Mouse (Mus musculus): ENCODE measurements around the gene Zfp593. TPM values are rescaled to one million over a fixed set of nuclear protein-coding genes. Genes with fewer than 3 reads are reported as not detected.

Gene Zfp593
- polyA plus RNA-seq, 1 experiment from 2014 or later = 15.7 TPM

DNA sequence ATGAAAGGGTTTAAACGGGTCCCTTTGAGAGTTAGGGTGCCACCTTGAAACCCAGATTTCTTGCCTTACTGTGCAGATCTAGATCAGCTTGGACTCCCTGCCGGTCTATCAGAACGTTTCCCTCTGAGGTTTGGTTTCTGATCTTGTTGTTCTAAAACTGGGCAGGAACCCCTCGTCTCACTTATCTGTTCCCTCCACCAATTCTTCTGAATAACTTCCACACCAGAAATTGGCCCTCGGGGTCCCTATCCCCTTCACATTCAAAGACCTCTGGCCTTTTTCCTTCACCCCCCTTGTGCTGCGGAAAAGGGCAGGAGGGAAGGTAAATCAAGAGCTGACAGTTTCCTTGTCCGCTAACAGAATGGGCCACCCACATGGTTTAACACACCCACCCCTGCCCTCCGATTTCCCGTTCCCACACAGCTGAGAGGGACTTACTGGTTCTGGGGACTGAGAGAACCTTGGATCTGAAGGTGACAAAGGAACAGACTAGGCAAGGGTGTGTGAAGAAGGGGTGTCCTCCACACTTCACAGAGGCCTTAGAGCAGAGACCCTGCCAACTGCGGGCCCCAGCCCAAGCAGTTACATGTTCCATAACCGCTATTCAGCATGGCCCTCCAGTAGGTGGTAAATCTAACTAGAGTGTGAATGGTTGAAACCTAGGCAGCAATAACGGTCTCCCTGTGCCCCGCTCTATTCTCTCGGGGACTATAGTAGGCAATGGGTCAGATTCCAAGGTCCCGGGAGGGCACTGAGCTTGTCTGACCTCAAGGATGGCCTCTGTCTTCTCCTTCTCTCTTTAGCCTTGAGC is 7.7 kb upstream of the Zfp593 start:
- Histone ChIP-seq H3K4me1 (ENCODE audit: control insufficient read depth, insufficient read depth, low read length) (peaks cover 34% of the 10 kb centered on the region), H3K36me3 (ENCODE audit: control insufficient read depth, insufficient read depth, low read length) (no peaks in the 10 kb centered on the region), H3K4me2 (ENCODE audit: low read depth, low read length) (peak overlapping the region; percentile 93), H3K4me3 (ENCODE audit: low read depth, low read length) (peak overlapping the region; percentile 54), H3K9me3 (ENCODE audit: control insufficient read depth, low read length) (no peaks in the 10 kb centered on the region), H3K9ac (ENCODE audit: low read depth, low read length) (peak overlapping the region; percentile 43; the same call in 1 of the 2 replicates), H3K27me3 (replicated peaks; ENCODE audit: control insufficient read depth, insufficient read depth, low read length) (peaks cover 75% of the 10 kb centered on the region), H3K27ac (replicated peaks; ENCODE audit: low read depth, low read length) (no peak overlapping the region)
- DNase-seq (ENCODE audit: low spot score) = no peak
- 15% methylated on average over 15 of the region's 15 CpGs for WGBS
- ATAC-seq (ENCODE audit: low read depth) = no peak

DNA sequence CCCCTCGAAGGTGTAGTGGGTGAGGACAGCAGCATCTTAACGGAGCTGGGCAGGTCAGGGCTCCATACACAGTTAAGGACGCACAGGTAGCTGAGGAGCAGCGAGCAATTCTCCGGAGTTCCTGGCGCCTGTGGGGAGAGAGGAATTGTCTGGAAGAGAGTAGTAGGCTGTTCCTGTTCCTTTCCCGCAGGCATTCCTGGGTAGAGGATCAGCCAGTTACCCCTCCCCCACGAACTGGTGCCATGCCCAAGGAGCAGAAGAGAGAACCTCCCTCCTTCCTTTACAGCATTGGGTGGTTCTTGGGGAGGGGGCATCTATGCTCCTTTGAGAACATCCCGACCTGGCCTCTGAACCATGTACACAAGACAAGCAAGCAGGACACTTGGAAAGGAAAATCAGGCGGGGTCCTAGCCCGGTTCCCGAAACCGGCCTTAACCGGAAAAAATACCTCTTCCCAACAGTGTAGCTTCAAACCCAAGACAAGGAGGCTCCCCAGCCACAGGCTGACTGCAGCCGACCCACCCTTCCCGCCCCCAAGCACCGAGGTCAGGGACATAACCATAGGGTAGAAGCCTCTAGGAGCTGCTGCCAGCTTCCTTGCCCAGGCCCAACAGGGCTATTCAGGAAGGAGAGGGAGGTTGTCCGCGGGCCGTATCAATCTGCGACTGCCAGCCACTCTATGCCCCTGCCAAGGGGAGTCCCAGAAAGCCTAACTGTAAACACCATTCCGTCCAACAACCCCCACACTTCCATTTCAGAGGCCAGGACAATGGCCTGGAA is 6.9 kb upstream of the Zfp593 start:
- 9% methylated on average over 20 of the region's 22 CpGs for WGBS
- no peaks in the 10 kb centered on the region for H3K9me3 ChIP-seq (ENCODE audit: control insufficient read depth, low read length)
- H3K27me3 ChIP-seq (replicated peaks; ENCODE audit: control insufficient read depth, insufficient read depth, low read length) = peaks cover 82% of the 10 kb centered on the region
- ATAC-seq (ENCODE audit: low read depth) (no peak), DNase-seq (ENCODE audit: low spot score) (no peak)
- H3K4me1 ChIP-seq (ENCODE audit: control insufficient read depth, insufficient read depth, low read length) = peaks cover 33% of the 10 kb centered on the region
- 0 out of 2 replicates have a peak overlapping the region, but pooled peaks have one; percentile 65 for H3K9ac ChIP-seq (ENCODE audit: low read depth, low read length)
- no peaks in the 10 kb centered on the region for H3K36me3 ChIP-seq (ENCODE audit: control insufficient read depth, insufficient read depth, low read length)
- H3K4me2 ChIP-seq (ENCODE audit: low read depth, low read length) = peak overlapping the region; percentile 93
- H3K4me3 ChIP-seq (ENCODE audit: low read depth, low read length) = peak overlapping the region; percentile 54
- H3K27ac ChIP-seq (replicated peaks; ENCODE audit: low read depth, low read length) = no peak overlapping the region

DNA sequence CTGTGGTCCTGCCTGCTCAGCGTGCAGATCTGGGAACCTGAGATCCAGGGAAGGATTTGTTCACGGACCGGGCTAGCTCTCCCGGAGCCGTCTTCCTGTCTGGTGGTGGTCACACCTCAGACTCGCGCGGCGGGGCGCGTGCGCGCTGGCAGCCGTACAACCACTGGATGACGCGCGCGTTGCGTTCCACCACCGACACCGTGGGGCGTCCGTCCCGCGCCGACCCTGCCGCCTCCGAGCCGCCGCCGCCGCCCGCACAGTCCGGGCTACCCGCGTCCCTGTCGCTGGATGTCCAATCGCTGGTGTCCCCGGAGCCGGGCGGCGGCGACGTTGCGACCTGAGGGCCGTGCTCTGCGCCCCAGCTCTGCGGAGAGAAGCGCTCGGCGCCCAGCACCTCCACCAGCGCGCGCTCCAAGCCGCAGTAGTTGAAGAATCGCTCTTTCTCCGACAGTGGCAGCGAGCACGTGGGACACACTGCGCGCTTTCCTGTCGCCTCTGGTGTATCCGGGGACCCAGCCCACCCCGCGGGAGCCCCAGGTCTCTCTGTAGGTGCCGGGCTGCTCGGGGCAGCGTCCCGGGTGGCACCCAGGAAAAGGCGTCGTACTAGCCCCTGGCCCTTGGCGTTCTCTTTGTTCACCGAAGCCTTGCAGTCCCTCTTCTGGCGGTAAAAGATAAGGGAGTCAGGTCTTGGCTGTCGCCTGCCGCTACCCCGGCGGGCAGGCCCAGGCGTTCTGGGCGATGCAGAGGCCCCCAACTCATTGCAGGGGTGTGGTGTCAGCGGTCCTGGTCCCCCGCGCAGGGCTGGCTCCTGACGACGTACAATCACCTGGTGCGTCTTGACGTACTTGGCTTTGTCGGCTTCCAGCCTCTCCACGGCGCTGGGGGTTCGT is 6.1 kb upstream of the Zfp593 start:
- Histone ChIP-seq H3K9me3 (ENCODE audit: control insufficient read depth, low read length) (no peaks in the 10 kb centered on the region), H3K27ac (replicated peaks; ENCODE audit: low read depth, low read length) (no peak overlapping the region), H3K27me3 (replicated peaks; ENCODE audit: control insufficient read depth, insufficient read depth, low read length) (peaks cover 89% of the 10 kb centered on the region), H3K9ac (ENCODE audit: low read depth, low read length) (peak overlapping the region; percentile 65), H3K36me3 (ENCODE audit: control insufficient read depth, insufficient read depth, low read length) (no peaks in the 10 kb centered on the region), H3K4me1 (ENCODE audit: control insufficient read depth, insufficient read depth, low read length) (peaks cover 33% of the 10 kb centered on the region), H3K4me2 (ENCODE audit: low read depth, low read length) (peak overlapping the region; percentile 93), H3K4me3 (ENCODE audit: low read depth, low read length) (peak overlapping the region; percentile 54)
- WGBS = 1% methylated on average over 58 of the region's 91 CpGs
- 0 out of 2 replicates have a peak, but pooled peaks have one; percentile 11 for ATAC-seq (ENCODE audit: low read depth)
- DNase-seq (ENCODE audit: low spot score) = no peak

DNA sequence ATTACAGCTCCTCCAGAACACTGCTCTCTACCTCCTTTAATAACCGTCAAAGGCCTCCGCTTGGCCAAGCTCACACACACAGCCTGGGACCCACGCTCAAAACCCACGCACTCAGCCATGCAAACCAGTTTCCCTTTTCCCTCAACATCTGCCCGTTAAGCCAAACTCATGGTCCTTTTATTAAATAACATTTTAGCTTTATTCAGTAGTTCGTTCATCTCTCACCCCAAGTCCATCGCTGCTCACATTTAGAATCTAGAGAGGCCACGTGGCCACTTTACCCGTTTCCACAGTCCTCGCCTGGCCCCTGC is 5.5 kb upstream of the Zfp593 start:
- H3K4me1 ChIP-seq (ENCODE audit: control insufficient read depth, insufficient read depth, low read length) = peaks cover 34% of the 10 kb centered on the region
- 10% methylated on average over 10 of the region's 10 CpGs for WGBS

DNA sequence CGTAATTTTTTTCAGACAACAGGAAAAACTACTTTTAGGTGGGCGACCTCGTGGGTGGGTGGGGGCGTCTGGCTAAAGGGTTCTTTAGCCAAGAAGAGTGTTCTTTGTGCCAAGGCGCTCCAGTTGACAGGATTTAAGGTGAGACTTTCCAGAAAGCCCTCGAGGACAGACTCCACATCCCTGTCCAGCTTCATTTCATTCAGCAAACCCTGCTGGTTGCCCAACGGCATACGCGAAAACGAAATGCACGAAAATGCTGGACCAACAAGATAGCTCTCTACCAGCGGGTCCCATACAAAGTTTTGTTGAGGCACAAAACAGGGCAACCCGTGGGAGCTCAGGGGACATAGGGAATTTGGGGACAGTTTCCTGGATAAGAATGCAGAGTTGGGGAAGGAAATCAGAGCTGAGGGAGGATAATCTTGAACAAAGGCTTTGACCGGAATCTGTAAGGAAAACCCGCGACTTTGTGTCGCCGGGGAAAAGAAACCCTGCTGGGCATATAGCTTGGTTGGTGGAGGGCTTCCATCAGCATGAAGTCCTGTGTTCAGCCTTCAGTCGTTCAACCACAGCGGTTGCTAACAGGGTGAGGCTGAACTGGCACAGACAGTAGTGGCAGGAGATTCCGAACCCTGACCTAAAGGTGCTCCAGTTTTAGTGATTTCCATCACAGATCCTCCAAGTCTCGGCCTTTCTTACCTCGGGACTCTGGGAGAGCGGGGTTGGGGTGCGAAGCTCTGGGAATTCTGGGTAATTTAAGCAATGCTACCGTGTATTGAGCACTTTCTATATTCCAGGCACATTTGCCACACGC is 4.9 kb upstream of the Zfp593 start:
- ATAC-seq (ENCODE audit: low read depth) (no peak), DNase-seq (ENCODE audit: low spot score) (no peak)
- 6% methylated on average over 26 of the region's 27 CpGs for WGBS
- no peaks in the 10 kb centered on the region for H3K9me3 ChIP-seq (ENCODE audit: control insufficient read depth, low read length)
- H3K4me3 ChIP-seq (ENCODE audit: low read depth, low read length) = peak overlapping the region; percentile 54
- H3K4me2 ChIP-seq (ENCODE audit: low read depth, low read length) = peak overlapping the region; percentile 93
- H3K27ac ChIP-seq (replicated peaks; ENCODE audit: low read depth, low read length) = no peak overlapping the region
- H3K27me3 ChIP-seq (replicated peaks; ENCODE audit: control insufficient read depth, insufficient read depth, low read length) = peaks cover 86% of the 10 kb centered on the region
- no peaks in the 10 kb centered on the region for H3K36me3 ChIP-seq (ENCODE audit: control insufficient read depth, insufficient read depth, low read length)
- peaks cover 37% of the 10 kb centered on the region for H3K4me1 ChIP-seq (ENCODE audit: control insufficient read depth, insufficient read depth, low read length)
- H3K9ac ChIP-seq (ENCODE audit: low read depth, low read length) = peak overlapping the region; percentile 52; the same call in 1 of the 2 replicates

More for the DNA sequence above, 5.5 kb upstream of the Zfp593 start:
- ATAC-seq (ENCODE audit: low read depth) = no peak
- DNase-seq (ENCODE audit: low spot score) = no peak
- Histone ChIP-seq H3K36me3 (ENCODE audit: control insufficient read depth, insufficient read depth, low read length) (no peaks in the 10 kb centered on the region), H3K4me3 (ENCODE audit: low read depth, low read length) (peak overlapping the region; percentile 54), H3K27ac (replicated peaks; ENCODE audit: low read depth, low read length) (no peak overlapping the region), H3K9ac (ENCODE audit: low read depth, low read length) (peak overlapping the region; percentile 65; the same call in 1 of the 2 replicates), H3K4me2 (ENCODE audit: low read depth, low read length) (peak overlapping the region; percentile 93), H3K27me3 (replicated peaks; ENCODE audit: control insufficient read depth, insufficient read depth, low read length) (peaks cover 91% of the 10 kb centered on the region), H3K9me3 (ENCODE audit: control insufficient read depth, low read length) (no peaks in the 10 kb centered on the region)

DNA sequence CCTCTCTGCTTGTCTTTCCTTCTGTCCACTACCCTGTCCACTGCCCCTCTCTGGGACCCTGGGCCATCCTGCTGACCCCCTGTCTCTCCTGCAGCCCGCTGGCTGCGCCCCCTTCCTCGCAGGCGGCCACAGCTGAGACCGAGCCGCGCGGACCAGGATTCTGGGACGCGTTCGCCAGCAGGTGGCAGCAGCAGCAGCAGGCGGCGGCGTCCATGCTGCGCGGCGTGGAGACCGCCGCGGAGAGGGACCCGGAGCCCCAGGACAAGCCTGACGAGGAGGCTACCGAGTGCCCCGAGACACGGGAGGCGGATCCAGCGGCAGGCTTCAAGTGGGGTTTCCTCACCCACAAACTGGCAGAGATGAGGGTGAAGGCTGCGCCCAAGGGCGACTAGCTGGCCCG is 4.3 kb upstream of the Zfp593 start:
- H3K36me3 ChIP-seq (ENCODE audit: control insufficient read depth, insufficient read depth, low read length) = no peaks in the 10 kb centered on the region
- peaks cover 40% of the 10 kb centered on the region for H3K4me1 ChIP-seq (ENCODE audit: control insufficient read depth, insufficient read depth, low read length)
- 1% methylated on average over 21 of the region's 30 CpGs for WGBS
- peak; percentile 70 for ATAC-seq (ENCODE audit: low read depth)
- no peaks in the 10 kb centered on the region for H3K9me3 ChIP-seq (ENCODE audit: control insufficient read depth, low read length)
- no peak overlapping the region for H3K27ac ChIP-seq (replicated peaks; ENCODE audit: low read depth, low read length)
- H3K27me3 ChIP-seq (replicated peaks; ENCODE audit: control insufficient read depth, insufficient read depth, low read length) = peaks cover 80% of the 10 kb centered on the region
- H3K9ac ChIP-seq (ENCODE audit: low read depth, low read length) = peak overlapping the region; percentile 52
- peak; percentile 71 for DNase-seq (ENCODE audit: low spot score)
- H3K4me3 ChIP-seq (ENCODE audit: low read depth, low read length) = peak overlapping the region; percentile 54
- peak overlapping the region; percentile 93 for H3K4me2 ChIP-seq (ENCODE audit: low read depth, low read length)

DNA sequence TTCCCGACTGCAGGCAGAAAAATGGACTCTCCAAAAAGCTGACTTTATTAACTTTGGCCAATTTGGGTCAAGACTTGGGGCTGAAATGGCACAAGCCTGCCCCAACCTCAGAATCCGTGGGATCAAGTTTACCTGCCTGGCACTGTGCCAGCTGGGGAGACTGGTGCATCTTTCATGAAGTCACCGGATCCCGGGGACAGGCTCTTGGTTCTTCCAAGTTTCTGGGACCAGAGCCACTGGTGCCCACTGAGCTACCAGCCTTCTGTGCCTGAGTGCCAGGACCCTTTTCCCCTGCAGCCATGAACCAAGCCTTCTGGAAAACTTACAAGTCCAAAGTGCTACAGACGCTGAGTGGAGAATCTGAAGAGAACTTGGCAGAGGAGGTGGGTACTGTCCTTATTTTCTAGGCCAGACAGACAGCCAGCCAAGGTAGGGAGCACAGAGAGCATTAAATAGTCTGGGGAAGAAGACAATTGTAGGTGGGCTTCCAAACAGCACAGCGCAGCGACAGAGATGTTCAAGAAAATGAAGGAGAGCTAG is 1.4 kb upstream of the Zfp593 start, which contains the start of gene Gm30191:
Gm30191 (plus strand) TSS at position 217 of the 540 bp plus-strand sequence.
- H3K9ac ChIP-seq (ENCODE audit: low read depth, low read length) = peak within 1 kb of the TSS; percentile 54
- WGBS = 71% methylated on average over 7 of the region's 7 CpGs
- peak within 1 kb of the TSS; percentile 94 for H3K4me2 ChIP-seq (ENCODE audit: low read depth, low read length)
- H3K4me3 ChIP-seq (ENCODE audit: low read depth, low read length) = peak within 1 kb of the TSS; percentile 84
- no peaks in the 10 kb centered on the region for H3K9me3 ChIP-seq (ENCODE audit: control insufficient read depth, low read length)
- ATAC-seq (ENCODE audit: low read depth) (no peak), DNase-seq (ENCODE audit: low spot score) (no peak)
- H3K27ac ChIP-seq (replicated peaks; ENCODE audit: low read depth, low read length) = no peak within 1 kb of the TSS
- no peaks in the 10 kb centered on the region for H3K36me3 ChIP-seq (ENCODE audit: control insufficient read depth, insufficient read depth, low read length)
- H3K4me1 ChIP-seq (ENCODE audit: control insufficient read depth, insufficient read depth, low read length) = peaks cover 32% of the 10 kb centered on the region
- peaks cover 52% of the 10 kb centered on the region for H3K27me3 ChIP-seq (replicated peaks; ENCODE audit: control insufficient read depth, insufficient read depth, low read length)
